Mouse (Mus musculus): Measurements from ENCODE around the gene Rgs5.

GRCm38 (mm10) chr1:169721836-169722235, 66.5 kb downstream of the Rgs5 start:
- no peak for TF ChIP-seq TAL1 (IDR thresholded peaks at IDR 0.05; ENCODE audit: low read length)
- no peak for TF ChIP-seq GATA1 (IDR thresholded peaks at IDR 0.05; ENCODE audit: low read length)
